In genomic region chr15:90214913-90215312, GRCm38 (mm10) we compare ENCODE assay signal across 7 mouse cellular contexts. TPM values are rescaled to one million over a fixed set of nuclear protein-coding genes. Genes with fewer than 3 reads are reported as not detected.
DNase-seq lines count a peak whose midpoint lies in the region; ATAC-seq and TF ChIP-seq lines count a peak whose summit lies in the region.

No protein-coding gene starts in this region.

- TF ChIP-seq RAD21 in CH12.LX (IDR thresholded peaks at IDR 0.05; ENCODE audit: low read depth, low read length): peak; percentile 69

- H3K79me2 ChIP-seq in C2C12 (ENCODE audit: control insufficient read depth, insufficient read depth): no peaks in the 10 kb centered on the region
- H3K79me2 ChIP-seq in CH12.LX (replicated peaks; ENCODE audit: control insufficient read depth, extremely low read depth, insufficient read depth, poor library complexity, severe bottlenecking): no peaks in the 10 kb centered on the region

- no peak overlapping the region for H3K27ac ChIP-seq in CH12.LX (ENCODE audit: insufficient read depth, low read depth)
- no peak overlapping the region for H3K27ac ChIP-seq in kidney, postnatal 0 days
- no peak overlapping the region for H3K27ac ChIP-seq in liver, embryonic 11.5 days (ENCODE audit: low read depth, low read length)

- no peak for TF ChIP-seq POLR2A in CH12.LX (IDR thresholded peaks at IDR 0.05; ENCODE audit: low read depth, low read length)

- 10% methylated on average over 6 of the region's 6 CpGs for WGBS in kidney, postnatal 0 days
- 13% methylated on average over 6 of the region's 6 CpGs for WGBS in liver, embryonic 11.5 days

- no peak overlapping the region for H3ac ChIP-seq in C2C12 (ENCODE audit: control insufficient read depth, insufficient read length, low read depth)

- no peak for ATAC-seq in kidney, postnatal 0 days (replicated peaks; ENCODE audit: low FRiP score, low read depth)
- ATAC-seq in liver, embryonic 11.5 days (replicated peaks; ENCODE audit: low FRiP score): peak; percentile 49

- no peaks in the 10 kb centered on the region for H3K4me1 ChIP-seq in CH12.LX (ENCODE audit: control insufficient read depth in 1 of 2, insufficient read depth in 2 of 2)
- H3K4me1 ChIP-seq in kidney, postnatal 0 days (replicated peaks; ENCODE audit: insufficient read depth, low read length): no peaks in the 10 kb centered on the region
- H3K4me1 ChIP-seq in liver, embryonic 11.5 days (replicated peaks; ENCODE audit: control insufficient read depth, insufficient read depth, low read length): no peaks in the 10 kb centered on the region

- no peak for TF ChIP-seq EP300 in CH12.LX (IDR thresholded peaks at IDR 0.05; ENCODE audit: low read length)

- DNase-seq in CH12.LX (ENCODE audit: extremely low read depth): peak; percentile 56
- DNase-seq in c-Kit-positive CD71-positive TER-119-negative erythroid progenitor cells, embryonic 14.5 days (ENCODE audit: low read depth): peak; percentile 40
- peak; percentile 62 for DNase-seq in forelimb bud, embryonic 11.5 days (ENCODE audit: low read depth, low spot score)
- DNase-seq in kidney, postnatal 0 days (ENCODE audit: low spot score): peak; percentile 74
- no peak for DNase-seq in liver, embryonic 11.5 days (ENCODE audit: low spot score)
- DNase-seq in retina, adult 2 months (ENCODE audit: low read depth, low spot score): peak; percentile 53

- H3K9ac ChIP-seq in CH12.LX (ENCODE audit: insufficient read depth, low read depth): no peak overlapping the region
- no peak overlapping the region for H3K9ac ChIP-seq in kidney, postnatal 0 days (ENCODE audit: low read depth, low read length)
- H3K9ac ChIP-seq in liver, embryonic 11.5 days (ENCODE audit: low read depth, low read length): no peak overlapping the region

- H3K36me3 ChIP-seq in C2C12 (ENCODE audit: control insufficient read depth, insufficient read depth) (no peaks in the 10 kb centered on the region), CH12.LX (replicated peaks in 1 of 2; ENCODE audit: control insufficient read depth in 1 of 2, insufficient read depth in 1 of 2, low read length in 1 of 2) (no peaks in the 10 kb centered on the region)
- H3K36me3 ChIP-seq in kidney, postnatal 0 days (ENCODE audit: insufficient read depth, low read length): no peaks in the 10 kb centered on the region
- H3K36me3 ChIP-seq in liver, embryonic 11.5 days (ENCODE audit: control insufficient read depth, insufficient read depth, low read length): no peaks in the 10 kb centered on the region

- no peaks in the 10 kb centered on the region for H3K79me3 ChIP-seq in C2C12 (ENCODE audit: low read depth)

- TF ChIP-seq CTCF in C2C12 (IDR thresholded peaks at IDR 0.05; ENCODE audit: control insufficient read depth, insufficient read depth, insufficient read length): peak; percentile 79
- TF ChIP-seq CTCF in CH12.LX (conservative IDR thresholded peaks at IDR 0.05 in 1 of 2, IDR thresholded peaks at IDR 0.05 in 1 of 2; ENCODE audit: low read depth in 2 of 2, low read length in 2 of 2): peak; percentile 77 to 88
- peak; percentile 93 for TF ChIP-seq CTCF in kidney, postnatal 0 days (IDR thresholded peaks at IDR 0.05; ENCODE audit: low read depth)

- dilution Hi-C loops in CH12.LX (cut with MboI; ENCODE audit: extremely low pct_ligation_motif_present, extremely low pct_unique_long_range_greater_than_20kb, low sequenced_read_pairs): no loop called here

- H3K4me2 ChIP-seq in CH12.LX (ENCODE audit: insufficient read depth, low read depth, poor library complexity, severe bottlenecking): no peak overlapping the region; the same call in 1 of the 2 replicates
- no peak overlapping the region for H3K4me2 ChIP-seq in kidney, postnatal 0 days (ENCODE audit: low read length)
- H3K4me2 ChIP-seq in liver, embryonic 11.5 days: no peak overlapping the region

- peaks cover 3% of the 10 kb centered on the region for H3K9me3 ChIP-seq in CH12.LX (replicated peaks; ENCODE audit: low read length)
- no peaks in the 10 kb centered on the region for H3K9me3 ChIP-seq in kidney, postnatal 0 days (replicated peaks; ENCODE audit: low read length)
- no peaks in the 10 kb centered on the region for H3K9me3 ChIP-seq in liver, embryonic 11.5 days (ENCODE audit: control insufficient read depth, low read length)

- H3K4me3 ChIP-seq in C2C12 (ENCODE audit: insufficient read depth, poor library complexity, severe bottlenecking) (no peak overlapping the region), CH12.LX (replicated peaks in 1 of 3; ENCODE audit: low read depth in 2 of 3, low read length in 2 of 3, poor library complexity in 1 of 3) (no peak overlapping the region)
- no peak overlapping the region for H3K4me3 ChIP-seq in kidney, postnatal 0 days (replicated peaks; ENCODE audit: low read depth, low read length)
- no peak overlapping the region for H3K4me3 ChIP-seq in liver, embryonic 11.5 days (ENCODE audit: low read depth, low read length)

- in situ Hi-C loops in CH12.LX (cut with MboI; ENCODE audit: low pct_ligation_motif_present, low pct_unique_long_range_greater_than_20kb, low sequenced_read_pairs): loop anchor here (25.0 kb wide), 1 partner anchor 603 kb away; no protein-coding TSS in a partner anchor

- H3K27me3 ChIP-seq in C2C12 (ENCODE audit: control insufficient read depth, insufficient read depth, insufficient read length) (peaks cover 22% of the 10 kb centered on the region), CH12.LX (replicated peaks) (peaks cover 7% of the 10 kb centered on the region)
- no peaks in the 10 kb centered on the region for H3K27me3 ChIP-seq in kidney, postnatal 0 days (ENCODE audit: insufficient read depth, low read length)
- no peaks in the 10 kb centered on the region for H3K27me3 ChIP-seq in liver, embryonic 11.5 days (replicated peaks; ENCODE audit: control insufficient read depth, insufficient read depth, low read length)

TF ChIP-seq in C2C12, 6 proteins besides CTCF, POLR2A, EP300 and RAD21:
- TF ChIP-seq MYOG (IDR thresholded peaks at IDR 0.05; ENCODE audit: control insufficient read depth, extremely low read depth, insufficient read length) (no peak), CEBPB (IDR thresholded peaks at IDR 0.05; ENCODE audit: low read depth) (no peak), USF1 (IDR thresholded peaks at IDR 0.05; ENCODE audit: low read depth) (no peak), MAX (IDR thresholded peaks at IDR 0.05) (no peak), MYOD1 (IDR thresholded peaks at IDR 0.05; ENCODE audit: control insufficient read depth, insufficient read length, low read depth) (no peak), FOSL1 (IDR thresholded peaks at IDR 0.05; ENCODE audit: insufficient read depth, low read length, poor library complexity, severe bottlenecking) (no peak)

TF ChIP-seq in CH12.LX, 34 proteins besides CTCF, POLR2A, EP300 and RAD21:
- peak; percentile 60 for TF ChIP-seq SMC3 (IDR thresholded peaks at IDR 0.05; ENCODE audit: low read depth, low read length)
- no peak for TF ChIP-seq PAX5 (IDR thresholded peaks at IDR 0.05; ENCODE audit: low read length)
- TF ChIP-seq GABPA (IDR thresholded peaks at IDR 0.05; ENCODE audit: insufficient replicate concordance, low read depth, low read length): no peak
- TF ChIP-seq MYC (IDR thresholded peaks at IDR 0.05; ENCODE audit: low read depth, low read length): no peak

RNA-seq across cellular contexts. Expression of gene Alg10b, which starts 9.2 kb away (rescaled TPM):
- polyA plus RNA-seq in C2C12 (2012; fragmentation: generic; extraction: Trizol) (17.0 TPM), CH12.LX (2012; ENCODE audit: insufficient read length, low read depth) (14.8 and 20.8 TPM in 2 replicates)
- total RNA-seq in CH12.LX (2012; rRNA removed) (12.2 and 12.7 TPM in 2 replicates), CH12.LX (2014; rRNA removed) (28.4 TPM in 2 replicates)
- polyA plus RNA-seq in kidney, postnatal 0 days (2015; fragmentation: Nextera tagmentation; extraction: Ambion mirVana): 27.4 and 30.0 TPM in 2 replicates
- polyA plus RNA-seq in liver, embryonic 11.5 days (2014; fragmentation: Nextera tagmentation; extraction: Ambion mirVana): 20.8 and 21.7 TPM in 2 replicates
